Mouse (Mus musculus) A20 (cell line): ENCODE results near the gene Olfr1367.
"Not testable (repeated sequence)": the region's sequence is repeated elsewhere in the genome, so short reads cannot be mapped to it uniquely, and the experiment has no call there.

Experiments
- DNase-seq: peaks from one replicate; pipeline ENCODE4 v3.0.0-alpha.2; 2011; ENCODE audit warnings: low read depth, low spot score

Olfr1367 gene

DNA sequence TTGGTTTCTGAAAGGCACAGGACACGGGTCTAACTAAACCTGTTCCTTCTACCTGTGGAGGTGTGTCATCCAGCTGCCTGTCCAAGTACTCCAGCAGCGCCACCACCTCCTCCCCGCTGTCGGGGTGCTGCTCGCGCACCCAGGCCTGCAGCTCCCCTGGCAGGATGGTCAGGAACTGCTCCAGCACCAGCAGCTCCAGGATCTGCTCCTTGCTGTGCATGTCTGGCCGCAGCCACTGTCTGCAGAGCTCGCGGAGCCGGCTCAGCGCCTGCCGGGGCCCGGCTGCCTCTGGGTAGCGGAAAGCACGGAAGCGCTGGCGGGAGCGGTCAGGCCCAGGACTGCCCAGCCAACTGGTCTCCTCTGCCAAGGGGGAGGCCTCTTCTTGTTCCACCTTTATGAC, 49.3 kb downstream of the Olfr1367 start:
- DNase-seq, result not testable (repeated sequence)

DNA sequence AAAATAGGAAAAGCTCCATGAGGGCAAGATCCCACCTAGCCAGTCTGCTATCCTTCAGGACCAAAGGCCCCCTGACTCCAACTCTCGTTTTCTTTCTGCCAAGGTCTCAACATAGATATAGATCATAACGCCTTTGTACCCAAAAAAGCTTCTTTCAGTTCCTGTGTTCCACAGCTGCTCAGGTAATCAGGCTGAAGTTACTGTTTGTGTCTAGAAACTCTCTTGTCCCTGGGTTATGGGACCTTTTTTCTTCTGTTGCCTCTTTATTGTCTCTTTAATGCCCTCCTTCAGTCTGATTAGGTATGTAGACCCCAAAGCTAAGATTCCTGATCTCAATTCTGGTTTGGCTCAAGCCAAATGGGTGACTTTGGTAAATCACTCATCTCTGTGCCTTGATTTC, 50.8 kb downstream of the Olfr1367 start:
- peak; percentile 52 for DNase-seq
